Mouse (Mus musculus) cerebellum, adult 11-12 months (tissue): ENCODE results near the gene Phxr2.
A peak's percentile ranks its signal among the peaks of the same experiment; 100 is the strongest.

Source experiments
- DNase-seq: peaks from one replicate; pipeline ENCODE4 v3.0.0; 2022

The Phxr2 gene

GRCm38 (mm10) chr10:99132189-99132588 is 6.1 kb upstream of the Phxr2 start:
- no peak for DNase-seq

GRCm38 (mm10) chr10:99131298-99131697 is 5.2 kb upstream of the Phxr2 start:
- no peak for DNase-seq

- DNase-seq: no peak
Observed at GRCm38 (mm10) chr10:99130611-99131010, 4.5 kb upstream of the Phxr2 start.

DNA sequence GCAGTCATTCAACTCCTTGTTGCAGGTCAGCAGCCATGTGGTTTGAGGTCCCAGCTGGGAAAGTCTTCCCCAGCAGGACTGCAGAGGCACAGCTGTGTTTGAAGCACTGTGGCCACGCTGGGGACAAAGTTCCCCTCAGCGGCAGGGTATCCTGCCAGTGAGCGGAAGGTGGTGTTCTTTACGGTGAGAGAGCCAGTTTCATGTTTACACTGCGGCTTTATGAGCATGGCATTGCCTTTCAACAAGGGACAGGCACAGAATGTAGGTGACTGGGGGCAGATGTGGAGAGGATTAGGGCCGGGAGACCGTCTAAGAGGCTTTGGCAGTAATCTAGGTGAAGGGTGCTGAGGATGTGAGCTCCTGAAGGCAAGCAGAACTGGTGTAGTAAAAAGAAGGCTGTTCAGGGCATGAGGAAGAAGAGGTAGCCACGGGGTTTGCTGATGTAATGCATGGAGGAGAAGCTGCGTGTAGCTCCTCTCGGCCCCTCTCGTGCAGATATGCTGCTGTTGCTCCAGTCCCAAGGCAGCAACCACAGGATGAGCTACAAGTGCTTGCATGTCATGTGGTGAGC is 1.7 kb upstream of the Phxr2 start:
- no peak for DNase-seq

- no peak for DNase-seq
Observed at GRCm38 (mm10) chr10:99126954-99127353, 829 bp upstream of the Phxr2 start.

DNA sequence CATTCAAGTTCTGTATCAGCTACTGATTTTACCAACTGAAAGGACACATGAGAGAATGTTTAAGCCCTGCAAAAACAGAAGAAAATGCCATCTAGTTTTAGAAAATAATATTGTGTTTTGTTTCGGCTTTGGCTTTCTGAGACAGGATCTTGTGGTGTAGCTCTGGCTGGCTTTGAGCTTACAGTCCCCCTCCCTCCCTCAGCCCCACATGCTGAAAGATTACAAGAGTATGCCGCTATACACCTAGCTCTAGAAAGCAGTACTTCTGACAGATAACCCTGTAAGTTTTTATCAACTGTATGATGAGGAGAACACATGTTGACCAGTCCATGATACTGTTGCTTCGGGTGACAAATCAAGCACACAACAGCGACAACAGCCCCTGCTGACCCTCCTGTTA is 6.7 kb downstream of the Phxr2 start:
- no peak for DNase-seq

GRCm38 (mm10) chr10:99118697-99119096 is 7.4 kb downstream of the Phxr2 start:
- no peak for DNase-seq

DNA sequence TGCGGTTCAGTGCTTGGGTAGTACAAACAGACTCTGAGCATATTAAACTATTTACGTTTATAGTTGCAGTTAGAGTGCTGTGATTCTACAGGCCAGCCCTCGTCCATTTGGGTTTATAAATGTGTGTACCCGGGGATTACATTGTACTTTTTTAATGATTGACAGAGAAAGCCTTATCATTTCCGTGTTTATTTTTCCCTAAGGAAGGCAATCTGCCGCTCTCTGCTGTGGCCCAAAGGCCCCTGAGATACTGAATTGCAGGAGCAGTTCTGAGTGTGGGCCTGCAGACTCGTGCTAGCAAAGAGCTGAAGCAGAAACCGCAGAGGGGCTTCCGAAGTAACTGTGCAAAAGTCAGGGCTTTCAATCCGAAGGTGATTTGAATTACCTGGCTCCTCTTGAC is 8.2 kb downstream of the Phxr2 start:
- DNase-seq: no peak

GRCm38 (mm10) chr10:99116650-99117615 is 9.2 kb downstream of the Phxr2 start:
- no peak for DNase-seq

- no peak for DNase-seq
Observed at GRCm38 (mm10) chr10:99116237-99116632, 9.9 kb downstream of the Phxr2 start.

- DNase-seq: no peak
Observed at GRCm38 (mm10) chr10:99115471-99116236, 10.5 kb downstream of the Phxr2 start.

DNA sequence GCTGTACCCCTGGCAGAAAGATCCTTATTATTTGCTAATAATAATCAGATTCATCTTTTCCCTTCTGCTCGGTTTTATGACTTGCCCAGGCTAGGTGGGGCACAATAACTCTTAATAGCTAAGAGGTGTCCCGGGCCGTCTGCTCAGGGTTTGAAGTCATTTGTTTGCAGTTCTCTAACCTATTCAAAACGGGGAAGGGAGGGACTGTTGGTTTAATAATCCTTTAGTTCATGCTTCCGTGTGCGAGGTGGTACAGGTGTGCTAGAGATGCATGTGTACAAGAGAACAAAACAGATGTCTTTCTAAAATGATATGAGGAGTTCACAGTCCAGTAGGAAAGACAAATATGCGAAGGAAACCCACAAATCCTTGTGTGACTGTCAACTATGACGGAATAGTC is 11.8 kb downstream of the Phxr2 start:
- DNase-seq: no peak

DNA sequence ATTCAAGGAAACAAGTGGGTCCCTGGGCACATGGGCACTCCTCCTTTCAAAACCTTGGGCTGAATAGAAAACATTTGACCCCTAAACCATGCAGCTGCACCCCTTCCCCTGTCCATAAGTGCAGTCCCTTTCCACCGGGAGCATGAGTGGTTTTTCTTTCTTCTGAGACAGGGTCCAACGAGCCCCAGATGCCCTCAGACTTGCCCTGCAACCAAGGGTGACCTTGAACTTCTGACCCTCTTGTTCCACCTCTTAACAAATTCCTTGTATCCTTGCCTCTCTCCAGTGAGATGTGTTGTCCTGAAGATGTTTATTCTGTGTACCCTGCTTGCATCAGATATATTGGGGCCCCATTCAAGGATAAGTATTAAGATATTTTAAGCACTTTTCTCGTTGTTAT is 12.6 kb downstream of the Phxr2 start:
- DNase-seq: no peak

- no peak for DNase-seq
Observed at GRCm38 (mm10) chr10:99108431-99108982, 17.6 kb downstream of the Phxr2 start.

GRCm38 (mm10) chr10:99107964-99108363 is 18.2 kb downstream of the Phxr2 start, which contains the start of gene Galnt4:
Gene Galnt4 (plus strand): TSS chr10:99108159.
- DNase-seq: peak; percentile 65

DNA sequence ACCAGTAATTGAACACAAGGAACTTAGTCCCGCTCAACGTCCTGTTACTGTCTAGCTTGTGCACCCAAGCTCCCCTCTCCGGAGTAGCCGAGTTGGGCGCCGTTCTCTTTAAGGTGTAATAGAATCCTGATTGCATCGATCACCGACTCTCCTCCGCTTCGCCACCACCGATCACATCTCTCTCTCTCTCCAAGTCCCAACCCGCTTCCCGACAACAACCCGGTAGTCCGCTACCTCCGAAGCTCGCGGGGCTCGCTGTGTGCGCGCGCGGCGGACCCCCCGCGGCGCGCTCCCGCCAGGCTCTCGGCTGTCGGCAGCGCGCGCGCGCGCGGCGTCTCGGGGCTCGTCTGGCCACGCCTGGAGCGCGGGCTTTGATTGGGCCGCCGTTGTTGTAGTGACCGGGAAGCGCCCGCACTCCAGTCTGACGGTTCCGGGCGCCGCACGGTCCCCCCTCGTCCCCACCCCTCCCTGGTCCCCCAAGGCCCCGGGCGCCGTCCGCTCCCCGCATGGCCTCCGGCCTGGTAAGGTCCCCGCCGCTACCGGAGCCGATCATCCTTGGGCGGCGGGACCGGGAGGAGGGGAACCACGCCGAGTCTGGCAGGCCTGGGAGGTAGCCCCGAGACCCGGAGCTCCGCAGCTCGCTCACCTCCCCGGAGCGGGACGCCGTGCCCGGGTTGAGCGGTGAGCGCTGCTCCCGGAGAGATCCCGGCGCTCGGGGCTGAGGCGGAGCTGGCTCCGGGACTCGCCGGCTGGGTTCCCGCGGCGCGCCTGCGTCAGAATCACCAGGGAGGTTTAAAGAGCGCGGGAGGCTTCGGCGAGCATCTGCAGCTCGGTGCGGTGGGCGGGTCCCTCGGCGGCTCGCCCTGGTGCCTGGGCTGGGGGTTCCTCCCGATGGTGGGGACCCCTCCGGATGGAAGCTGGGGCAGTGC is 19.2 kb downstream of the Phxr2 start, which contains the start of gene Poc1b:
Gene Poc1b (plus strand): TSS at position 334 of the 929 bp plus-strand sequence.
- DNase-seq: peak; percentile 85

DNA sequence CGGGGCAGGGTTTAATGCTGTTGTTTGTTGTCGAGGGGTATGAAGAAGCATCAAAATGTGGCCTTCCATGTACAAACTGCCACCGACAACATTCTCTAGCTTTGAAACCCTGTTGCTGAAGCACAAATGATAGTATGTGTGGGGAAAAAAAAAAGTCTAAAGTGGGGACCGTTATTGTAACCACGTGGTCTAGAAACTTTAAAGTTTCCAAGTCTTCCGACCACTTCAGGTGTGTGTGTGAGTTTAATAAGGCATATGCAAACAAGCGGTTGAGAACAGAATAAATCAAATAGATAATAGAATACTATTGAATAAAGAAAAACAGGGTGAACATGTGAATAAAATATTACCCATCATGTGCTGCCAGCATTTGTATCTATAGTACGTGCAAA is 19.8 kb downstream of the Phxr2 start:
- DNase-seq: no peak

GRCm38 (mm10) chr10:99105522-99105921 is 20.6 kb downstream of the Phxr2 start:
- no peak for DNase-seq

DNA sequence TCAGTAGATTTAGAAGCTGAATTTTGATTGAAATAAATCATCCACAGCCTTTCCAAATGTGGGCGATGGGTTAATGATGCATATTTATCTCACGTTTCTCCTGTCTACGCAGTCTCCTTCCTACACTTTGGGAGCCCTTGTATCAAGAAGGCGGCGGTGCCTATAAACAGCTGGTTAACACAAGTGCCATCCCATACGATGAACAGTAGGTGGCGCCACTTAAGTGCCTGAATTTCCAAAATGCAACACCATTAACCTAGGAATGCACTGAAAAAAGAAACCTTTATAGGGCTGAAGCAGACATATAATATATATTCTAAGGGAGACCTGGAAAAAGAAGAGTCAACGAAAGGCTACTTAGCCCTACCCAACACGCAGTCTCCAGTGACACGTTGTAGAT is 28.8 kb downstream of the Phxr2 start:
- no peak for DNase-seq

DNA sequence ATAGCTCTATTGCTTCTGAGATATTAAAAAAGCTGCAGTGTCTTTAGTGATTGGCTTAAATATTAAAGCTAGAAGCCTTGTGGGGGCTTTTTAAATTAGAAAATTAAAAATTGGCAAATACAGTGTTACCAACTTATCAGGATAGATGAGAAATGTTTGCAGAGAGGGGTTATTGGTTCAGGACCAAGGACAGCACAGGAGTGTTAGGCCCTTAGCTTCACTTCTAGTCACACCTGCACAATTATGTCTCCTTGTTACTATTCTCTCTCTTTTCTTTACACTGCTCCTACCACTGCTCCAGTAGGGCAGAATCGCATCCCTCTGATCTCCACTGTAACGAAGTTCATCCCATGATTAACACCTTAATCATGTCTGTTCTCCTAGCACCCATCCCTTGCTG is 31.0 kb downstream of the Phxr2 start:
- DNase-seq: no peak

DNA sequence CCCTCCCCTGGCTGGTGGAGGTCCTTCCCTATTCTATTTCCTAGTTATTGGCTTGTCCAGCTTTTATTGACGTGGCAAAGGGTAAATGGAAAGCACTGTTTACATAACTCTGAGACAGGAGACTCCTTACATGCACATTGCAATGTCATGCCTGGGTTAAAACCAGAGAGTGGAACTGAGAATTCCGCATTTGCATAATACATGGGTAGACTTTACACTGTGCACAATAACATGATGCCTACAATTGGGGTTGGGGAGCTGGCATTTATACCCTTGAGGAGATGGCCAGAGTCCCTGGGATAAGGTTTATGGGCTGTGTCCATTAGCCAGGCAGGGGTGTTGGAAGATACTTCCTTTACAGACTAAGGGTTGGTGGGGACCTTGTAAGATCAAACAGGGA is 32.8 kb downstream of the Phxr2 start:
- no peak for DNase-seq

- no peak for DNase-seq
Observed at GRCm38 (mm10) chr10:99089906-99090305, 36.2 kb downstream of the Phxr2 start.
